Mouse (Mus musculus): ENCODE results near the gene Uggt2. TPM values are rescaled to one million over a fixed set of nuclear protein-coding genes. Genes with fewer than 3 reads are reported as not detected.

Uggt2 gene
- polyA plus RNA-seq, 1 experiment = 34.1 TPM

GRCm38 (mm10) chr14:118937533-118938492 lies 161.4 kb downstream of the Uggt2 start, which contains the start of gene Dnajc3:
Gene Dnajc3, plus strand, starts transcription at chr14:118937976.
- Histone ChIP-seq H3K4me1 (ENCODE audit: control insufficient read depth, insufficient read depth, low read length) (peaks cover 14% of the 10 kb centered on the region), H3K4me3 (ENCODE audit: insufficient read depth, low read length) (peak within 1 kb of the TSS; percentile 87), H3K27ac (ENCODE audit: insufficient read depth, low read length) (peak within 1 kb of the TSS; percentile 89)
- TF ChIP-seq CTCF (IDR thresholded peaks at IDR 0.05; ENCODE audit: borderline replicate concordance, insufficient read depth, low read length) (no peak), POLR2A (IDR thresholded peaks at IDR 0.05; ENCODE audit: low read depth, low read length) (peak; percentile 76)

GRCm38 (mm10) chr14:118936952-118937351 lies 162.3 kb downstream of the Uggt2 start:
- peak overlapping the region; percentile 60 for H3K4me3 ChIP-seq (ENCODE audit: insufficient read depth, low read length)
- peak overlapping the region; percentile 89 for H3K27ac ChIP-seq (ENCODE audit: insufficient read depth, low read length)
- TF ChIP-seq POLR2A (IDR thresholded peaks at IDR 0.05; ENCODE audit: low read depth, low read length) (no peak), CTCF (IDR thresholded peaks at IDR 0.05; ENCODE audit: borderline replicate concordance, insufficient read depth, low read length) (no peak)
- H3K4me1 ChIP-seq (ENCODE audit: control insufficient read depth, insufficient read depth, low read length) = peaks cover 11% of the 10 kb centered on the region

GRCm38 (mm10) chr14:118936236-118936635 lies 163.0 kb downstream of the Uggt2 start:
- H3K4me3 ChIP-seq (ENCODE audit: insufficient read depth, low read length) = no peak overlapping the region
- H3K27ac ChIP-seq (ENCODE audit: insufficient read depth, low read length) = no peak overlapping the region
- peaks cover 11% of the 10 kb centered on the region for H3K4me1 ChIP-seq (ENCODE audit: control insufficient read depth, insufficient read depth, low read length)
- no peak for TF ChIP-seq CTCF (IDR thresholded peaks at IDR 0.05; ENCODE audit: borderline replicate concordance, insufficient read depth, low read length)
- TF ChIP-seq POLR2A (IDR thresholded peaks at IDR 0.05; ENCODE audit: low read depth, low read length) = no peak

Other genes starting within 250 kb of the Uggt2 start
- 42.5 and 54.6 TPM in 2 replicates for gene Dzip1, start 174.0 kb downstream of the Uggt2 start, polyA plus RNA-seq (2011; ENCODE audit: insufficient read length, low read depth, missing spikeins)
- 53.6 and 54.3 TPM in 2 replicates for gene Dnajc3, start 161.5 kb downstream of the Uggt2 start, polyA plus RNA-seq (2011; ENCODE audit: insufficient read length, low read depth, missing spikeins)
- gene Hs6st3, start 38.9 kb upstream of the Uggt2 start, polyA plus RNA-seq (2011; ENCODE audit: insufficient read length, low read depth, missing spikeins) = 0.42 TPM in 1 of 2 replicates, not detected in the other